Mouse (Mus musculus): Measurements from ENCODE around the gene Amn1. TPM values are rescaled to one million over a fixed set of nuclear protein-coding genes. Genes with fewer than 3 reads are reported as not detected.
A peak's percentile ranks its signal among the peaks of the same experiment; 100 is the strongest.
"Not testable (repeated sequence)": the region's sequence is repeated elsewhere in the genome, so short reads cannot be mapped to it uniquely, and the experiment has no call there.

Gene Amn1
- polyA plus RNA-seq, 1 experiment = 2.6 TPM

DNA sequence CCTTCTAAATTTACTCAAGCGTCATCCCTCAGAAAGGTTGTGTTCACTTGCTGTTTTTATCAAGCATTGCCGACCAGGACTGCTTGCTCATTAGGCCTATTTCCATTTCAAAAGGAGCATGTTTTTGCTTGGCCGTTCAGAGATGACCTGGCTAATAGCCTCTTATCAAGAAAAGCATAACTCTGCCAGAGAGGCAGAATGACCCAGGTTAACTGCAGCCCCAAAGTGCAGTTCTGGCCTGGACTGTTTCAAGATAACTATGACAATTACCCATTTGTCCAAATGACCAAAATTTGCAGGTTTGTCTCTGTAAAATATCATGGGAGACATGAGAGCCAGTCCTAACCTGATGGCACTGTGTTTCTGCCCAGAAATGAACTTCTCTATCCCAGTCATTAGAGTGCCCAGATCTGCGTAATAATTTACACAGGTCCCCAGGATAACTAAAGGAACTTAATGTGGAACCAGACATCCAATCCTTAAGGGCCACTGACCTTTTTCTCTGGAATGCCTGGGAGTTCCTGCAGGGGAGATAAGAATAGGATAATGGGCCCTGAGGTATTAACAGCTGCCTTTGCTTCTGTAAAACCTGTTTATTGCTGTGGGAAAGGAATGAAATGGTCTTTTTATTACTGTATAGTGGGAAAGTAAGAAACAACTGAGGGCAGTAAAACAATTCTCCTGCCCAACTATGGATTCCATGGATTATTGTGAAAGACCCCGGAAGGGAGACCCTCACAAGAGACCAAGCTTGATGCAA is 53.9 kb downstream of the Amn1 start:
- Histone ChIP-seq H3K4me3 (replicated peaks; ENCODE audit: control insufficient read depth, low read depth, low read length) (no peak overlapping the region), H3K27ac (ENCODE audit: control insufficient read depth, insufficient read depth, low read depth, low read length, poor library complexity) (no peak overlapping the region), H3K4me1 (ENCODE audit: control insufficient read depth, insufficient read depth, low read length) (no peaks in the 10 kb centered on the region)
- WGBS = 67% methylated on average over 5 of the region's 5 CpGs
- no peak for TF ChIP-seq CTCF (IDR thresholded peaks at IDR 0.05; ENCODE audit: control insufficient read depth, insufficient read depth, low read length)
- TF ChIP-seq POLR2A (IDR thresholded peaks at IDR 0.05; ENCODE audit: borderline replicate concordance, control insufficient read depth, low read depth, low read length) = no peak

DNA sequence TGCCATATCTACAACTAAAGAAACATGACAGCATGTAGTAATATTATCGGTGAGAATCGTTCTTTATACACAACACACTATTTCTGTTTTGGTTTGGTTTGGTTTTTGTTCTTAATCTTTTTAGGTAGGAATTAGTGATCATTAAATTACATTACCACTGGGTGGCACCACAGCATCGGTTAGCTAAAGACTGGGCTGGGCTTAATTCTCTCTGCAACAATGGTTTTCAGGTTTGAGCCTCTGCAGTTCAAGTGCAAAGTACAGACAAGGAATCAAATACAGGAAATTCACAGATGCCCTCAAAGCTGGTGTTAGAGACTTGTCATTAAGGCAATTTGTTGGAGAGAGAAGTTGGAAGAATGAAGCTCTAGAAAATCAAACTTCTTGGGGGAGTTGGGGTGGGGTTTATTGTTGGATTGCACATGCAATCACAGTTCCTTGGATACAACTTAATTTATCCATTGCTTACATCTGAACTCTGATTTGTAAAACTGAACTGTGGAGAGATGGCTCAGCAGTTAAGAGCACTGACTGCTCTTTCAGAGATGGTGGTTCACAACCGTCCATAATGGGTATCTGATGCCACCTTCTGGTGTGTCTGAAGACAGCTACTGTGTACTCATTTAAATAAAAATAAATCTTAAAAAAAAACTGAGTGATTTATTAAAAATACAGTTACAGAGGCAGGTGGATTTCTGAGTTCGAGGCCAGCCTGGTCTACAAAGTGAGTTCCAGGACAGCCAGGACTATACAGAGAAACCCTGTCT is 56.0 kb downstream of the Amn1 start:
- TF ChIP-seq CTCF (IDR thresholded peaks at IDR 0.05; ENCODE audit: control insufficient read depth, insufficient read depth, low read length) (peak; percentile 40), POLR2A (IDR thresholded peaks at IDR 0.05; ENCODE audit: borderline replicate concordance, control insufficient read depth, low read depth, low read length) (no peak)
- H3K4me3 ChIP-seq (replicated peaks; ENCODE audit: control insufficient read depth, low read depth, low read length) = no peak overlapping the region
- 22% methylated on average over 5 of the region's 5 CpGs for WGBS
- H3K4me1 ChIP-seq (ENCODE audit: control insufficient read depth, insufficient read depth, low read length) = no peaks in the 10 kb centered on the region
- no peak overlapping the region for H3K27ac ChIP-seq (ENCODE audit: control insufficient read depth, insufficient read depth, low read depth, low read length, poor library complexity)

DNA sequence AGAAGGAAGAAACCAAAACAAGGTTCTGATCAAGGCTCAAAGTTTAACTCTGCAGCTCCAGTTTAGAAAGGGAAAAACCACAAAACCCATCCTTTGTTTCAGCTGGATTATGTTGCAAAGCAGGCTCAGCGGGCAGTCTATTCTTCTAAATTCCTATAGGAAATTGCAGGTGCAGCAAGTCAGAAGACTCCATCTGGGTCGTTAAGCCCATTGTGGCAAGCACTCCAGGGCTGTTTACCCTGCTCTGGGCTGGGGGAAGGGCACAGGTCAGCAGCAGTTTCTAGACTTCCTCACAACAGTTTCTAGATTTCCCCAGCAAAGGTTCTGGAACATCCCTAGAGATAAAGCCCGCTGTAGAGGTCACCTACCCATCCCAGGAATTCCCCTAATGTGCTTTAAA is 57.4 kb downstream of the Amn1 start:
- no peaks in the 10 kb centered on the region for H3K4me1 ChIP-seq (ENCODE audit: control insufficient read depth, insufficient read depth, low read length)
- H3K27ac ChIP-seq (ENCODE audit: control insufficient read depth, insufficient read depth, low read depth, low read length, poor library complexity) = no peak overlapping the region
- no peak overlapping the region for H3K4me3 ChIP-seq (replicated peaks; ENCODE audit: control insufficient read depth, low read depth, low read length)
- TF ChIP-seq CTCF (IDR thresholded peaks at IDR 0.05; ENCODE audit: control insufficient read depth, insufficient read depth, low read length) (no peak), POLR2A (IDR thresholded peaks at IDR 0.05; ENCODE audit: borderline replicate concordance, control insufficient read depth, low read depth, low read length) (no peak)
- WGBS = 53% methylated on average over 3 of the region's 3 CpGs

DNA sequence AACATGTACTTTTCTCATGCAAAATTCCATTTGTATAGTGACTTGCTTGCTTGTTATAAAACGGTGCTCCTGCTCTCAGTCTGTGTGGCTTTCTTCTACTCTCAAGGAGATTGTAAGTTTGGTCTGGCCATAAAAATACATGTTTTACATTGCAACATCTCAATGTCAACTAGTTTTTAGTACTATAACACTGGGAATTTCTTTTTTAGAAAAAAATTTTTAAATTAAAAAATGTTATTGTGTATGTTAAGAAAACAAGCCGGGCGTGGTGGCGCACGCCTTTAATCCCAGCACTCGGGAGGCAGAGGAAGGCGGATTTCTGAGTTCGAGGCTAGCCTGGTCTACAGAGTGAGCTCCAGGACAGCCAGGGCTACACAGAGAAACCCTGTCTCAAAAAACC is 58.6 kb downstream of the Amn1 start, which contains the start of gene Gm10203:
Gm10203 (plus strand) TSS at position 301 of the 400 bp plus-strand sequence.
- H3K4me1 ChIP-seq (ENCODE audit: control insufficient read depth, insufficient read depth, low read length); H3K27ac ChIP-seq (ENCODE audit: control insufficient read depth, insufficient read depth, low read depth, low read length, poor library complexity); H3K4me3 ChIP-seq (replicated peaks; ENCODE audit: control insufficient read depth, low read depth, low read length): not testable (repeated sequence)
- WGBS = 89% methylated on average over 8 of the region's 8 CpGs

DNA sequence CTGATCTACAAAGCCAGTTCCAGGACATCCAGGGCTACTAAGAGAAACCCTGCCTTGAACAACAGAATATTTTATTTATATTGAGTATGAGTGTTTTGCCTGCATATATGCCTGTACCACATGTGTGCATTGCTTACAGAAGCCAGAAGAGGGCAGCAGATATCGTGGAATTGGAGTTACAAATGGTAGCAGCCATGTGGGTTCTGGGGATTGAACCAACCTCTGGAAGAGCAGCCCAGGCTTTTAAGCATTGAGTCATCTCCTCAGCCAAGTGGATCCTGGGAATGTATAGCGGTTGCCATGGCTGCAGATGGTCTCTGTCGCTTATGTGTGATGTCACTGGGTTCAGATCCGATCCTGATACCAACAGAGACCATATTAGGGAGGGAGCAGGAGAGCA is 61.8 kb downstream of the Amn1 start:
- Histone ChIP-seq H3K4me1 (ENCODE audit: control insufficient read depth, insufficient read depth, low read length) (no peaks in the 10 kb centered on the region), H3K27ac (ENCODE audit: control insufficient read depth, insufficient read depth, low read depth, low read length, poor library complexity) (no peak overlapping the region), H3K4me3 (replicated peaks; ENCODE audit: control insufficient read depth, low read depth, low read length) (no peak overlapping the region)
- 77% methylated on average over 4 of the region's 4 CpGs for WGBS
- TF ChIP-seq CTCF (IDR thresholded peaks at IDR 0.05; ENCODE audit: control insufficient read depth, insufficient read depth, low read length) (0 out of 2 replicates have a peak, but pooled peaks have one; percentile 12), POLR2A (IDR thresholded peaks at IDR 0.05; ENCODE audit: borderline replicate concordance, control insufficient read depth, low read depth, low read length) (no peak)

DNA sequence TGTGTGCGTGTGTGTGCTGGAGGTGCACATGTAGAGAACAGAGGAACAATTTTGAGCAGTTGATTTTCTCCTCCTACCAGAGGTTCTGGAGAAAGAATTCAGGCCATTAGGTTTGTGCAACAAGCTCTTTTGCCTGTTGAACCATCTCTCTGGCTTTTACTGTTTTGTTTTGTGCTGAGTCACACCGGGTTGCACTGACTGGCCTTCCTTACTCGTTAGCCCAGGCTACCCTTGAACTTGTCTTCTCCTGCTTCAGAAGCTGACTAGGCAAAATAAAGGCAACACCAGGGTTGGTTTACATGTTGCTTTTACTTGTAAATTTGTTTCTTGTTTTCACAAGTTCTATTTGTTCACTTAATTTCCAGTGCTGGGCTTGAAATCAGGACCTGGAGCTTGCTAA is 65.5 kb downstream of the Amn1 start:
- H3K4me3 ChIP-seq (replicated peaks; ENCODE audit: control insufficient read depth, low read depth, low read length) = no peak overlapping the region
- H3K27ac ChIP-seq (ENCODE audit: control insufficient read depth, insufficient read depth, low read depth, low read length, poor library complexity) = no peak overlapping the region
- H3K4me1 ChIP-seq (ENCODE audit: control insufficient read depth, insufficient read depth, low read length) = no peaks in the 10 kb centered on the region; the same call in 1 of the 2 replicates
- TF ChIP-seq CTCF (IDR thresholded peaks at IDR 0.05; ENCODE audit: control insufficient read depth, insufficient read depth, low read length) = no peak
- no peak for TF ChIP-seq POLR2A (IDR thresholded peaks at IDR 0.05; ENCODE audit: borderline replicate concordance, control insufficient read depth, low read depth, low read length)
- WGBS = 73% methylated on average over 3 of the region's 3 CpGs

DNA sequence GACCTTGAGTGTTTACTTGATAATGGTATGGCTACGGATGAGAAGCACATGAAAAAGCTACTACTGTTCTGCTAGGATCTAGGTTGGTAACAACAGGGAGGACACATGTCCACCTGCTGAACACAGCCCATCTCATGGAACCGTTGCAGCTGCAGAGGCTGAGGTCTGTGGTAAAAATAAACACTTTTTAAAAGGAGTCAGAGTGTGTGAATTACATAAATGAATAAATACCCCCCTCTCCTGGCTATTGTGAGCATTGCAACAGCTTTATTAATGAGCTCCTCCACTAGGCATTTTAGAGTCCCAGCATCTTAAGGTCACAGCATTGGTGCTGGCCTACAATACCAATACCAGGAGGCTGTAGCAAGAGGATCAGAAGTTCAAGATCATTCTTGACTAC is 68.7 kb downstream of the Amn1 start:
- 33% methylated on average over 2 of the region's 2 CpGs for WGBS
- TF ChIP-seq POLR2A (IDR thresholded peaks at IDR 0.05; ENCODE audit: borderline replicate concordance, control insufficient read depth, low read depth, low read length) (no peak), CTCF (IDR thresholded peaks at IDR 0.05; ENCODE audit: control insufficient read depth, insufficient read depth, low read length) (no peak)
- Histone ChIP-seq H3K4me3 (replicated peaks; ENCODE audit: control insufficient read depth, low read depth, low read length) (no peak overlapping the region), H3K27ac (ENCODE audit: control insufficient read depth, insufficient read depth, low read depth, low read length, poor library complexity) (no peak overlapping the region), H3K4me1 (ENCODE audit: control insufficient read depth, insufficient read depth, low read length) (no peaks in the 10 kb centered on the region; the same call in 1 of the 2 replicates)

DNA sequence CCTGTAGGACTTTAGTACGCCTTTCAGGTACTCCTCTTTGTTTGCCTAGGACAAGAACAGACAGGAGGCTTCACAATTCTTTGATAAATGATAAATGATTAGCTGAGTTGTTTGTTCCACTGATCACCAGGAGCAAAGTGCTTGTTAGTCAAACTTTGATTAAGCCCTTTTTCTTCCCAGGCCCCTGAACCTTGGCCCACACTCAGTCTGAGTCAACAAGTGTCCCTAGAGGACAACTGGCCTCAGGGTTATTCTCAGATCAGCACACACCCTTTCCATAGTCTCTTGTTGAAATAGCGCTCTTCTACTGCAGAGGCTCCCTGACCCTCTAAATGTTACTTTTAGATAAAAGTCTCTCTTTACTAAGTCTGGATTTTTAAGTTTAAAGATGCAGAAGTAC is 69.6 kb downstream of the Amn1 start:
- WGBS = 77% methylated on average over 2 of the region's 2 CpGs
- H3K27ac ChIP-seq (ENCODE audit: control insufficient read depth, insufficient read depth, low read depth, low read length, poor library complexity) = no peak overlapping the region
- TF ChIP-seq CTCF (IDR thresholded peaks at IDR 0.05; ENCODE audit: control insufficient read depth, insufficient read depth, low read length) (no peak), POLR2A (IDR thresholded peaks at IDR 0.05; ENCODE audit: borderline replicate concordance, control insufficient read depth, low read depth, low read length) (no peak)
- H3K4me1 ChIP-seq (ENCODE audit: control insufficient read depth, insufficient read depth, low read length) = no peaks in the 10 kb centered on the region; the same call in 1 of the 2 replicates
- H3K4me3 ChIP-seq (replicated peaks; ENCODE audit: control insufficient read depth, low read depth, low read length) = no peak overlapping the region
